Mouse (Mus musculus) limb, embryonic 15.5 days (tissue): ENCODE measurements at regions not wholly inside any gene's neighbourhood (a gene's known extent, or its start where the extent isn't known, plus 50 kb on each side); places are given as distances from the start of the nearest gene placed in this dataset.

Experiments used
- ATAC-seq: fragments of 200-750 bp; cut with Nextera tagmentation; 2 replicates; pipeline ENCODE4 v1.8.0; 2017; ENCODE audit warnings: low read depth, moderate TSS enrichment; ENCODE audit not compliant: insufficient number of reproducible peaks, low FRiP score, low TSS enrichment
- H3K27ac ChIP-seq: fragments of 300-500 bp; sonication (generic); 2 replicates; pipeline ENCODE4 v1.5.1; 2015; ENCODE audit warnings: moderate library complexity, mild to moderate bottlenecking, inconsistent platforms
- H3K27me3 ChIP-seq: fragments of 300-500 bp; sonication (generic); 2 replicates; pipeline ENCODE4 v1.6.1; 2015; ENCODE audit warnings: inconsistent platforms
- H3K36me3 ChIP-seq: fragments of 300-500 bp; sonication (generic); 2 replicates; pipeline ENCODE4 v1.6.1; 2015; ENCODE audit warnings: inconsistent platforms
- H3K4me1 ChIP-seq: fragments of 300-500 bp; sonication (generic); 2 replicates; pipeline ENCODE4 v1.6.1; 2015; ENCODE audit warnings: inconsistent platforms
- H3K4me2 ChIP-seq: fragments of 300-500 bp; sonication (generic); 2 replicates; pipeline ENCODE4 v1.6.1; 2015; ENCODE audit warnings: mild to moderate bottlenecking, inconsistent platforms
- H3K4me3 ChIP-seq: fragments of 300-500 bp; sonication (generic); 2 replicates; pipeline ENCODE4 v1.5.1; 2015; ENCODE audit warnings: mild to moderate bottlenecking, inconsistent platforms
- H3K9ac ChIP-seq: fragments of 300-500 bp; sonication (generic); 2 replicates; pipeline ENCODE4 v1.6.1; 2015; ENCODE audit warnings: inconsistent platforms
- H3K9me3 ChIP-seq: fragments of 300-500 bp; sonication (generic); 2 replicates; pipeline ENCODE4 v1.6.1; 2016; ENCODE audit warnings: inconsistent platforms
- WGBS: fragments of 180-500 bp; shearing (Covaris S2); methylation state at CpG from one replicate; pipeline ENCODE4 v1.1.7; 2015; 5-methylcytosine and 5-hydroxymethylcytosine counted together

GRCm38 (mm10) chr5:148640523-148640922 is 87.9 kb upstream of the Ubl3 start:
- WGBS: 41% methylated on average over 13 of the region's 14 CpGs
- Histone ChIP-seq H3K27me3 (no peaks in the 10 kb centered on the region; the same call in 1 of the 2 replicates), H3K4me3 (no peak overlapping the region), H3K36me3 (no peaks in the 10 kb centered on the region), H3K9ac (no peak overlapping the region), H3K27ac (no peak overlapping the region), H3K9me3 (no peaks in the 10 kb centered on the region), H3K4me1 (peaks cover 14% of the 10 kb centered on the region), H3K4me2 (no peak overlapping the region)
- ATAC-seq: no peak

GRCm38 (mm10) chr5:148634919-148635356 is 82.3 kb upstream of the Ubl3 start:
- no peaks in the 10 kb centered on the region for H3K27me3 ChIP-seq
- H3K4me2 ChIP-seq: no peak overlapping the region
- no peaks in the 10 kb centered on the region for H3K9me3 ChIP-seq
- H3K36me3 ChIP-seq: no peaks in the 10 kb centered on the region
- no peak overlapping the region for H3K9ac ChIP-seq
- 52% methylated on average over 11 of the region's 11 CpGs for WGBS
- H3K4me1 ChIP-seq: peaks cover 25% of the 10 kb centered on the region
- H3K4me3 ChIP-seq: no peak overlapping the region
- no peak overlapping the region for H3K27ac ChIP-seq
- no peak for ATAC-seq

- Histone ChIP-seq H3K9me3 (no peaks in the 10 kb centered on the region), H3K4me1 (peaks cover 25% of the 10 kb centered on the region), H3K4me3 (no peak overlapping the region), H3K27me3 (no peaks in the 10 kb centered on the region), H3K9ac (no peak overlapping the region), H3K36me3 (no peaks in the 10 kb centered on the region), H3K27ac (no peak overlapping the region), H3K4me2 (no peak overlapping the region)
- 41% methylated on average over 5 of the region's 5 CpGs for WGBS
- ATAC-seq: no peak
These were observed 81.4 kb upstream of the Ubl3 start for GRCm38 (mm10) chr5:148633999-148634398.

GRCm38 (mm10) chr5:148633331-148633730 is 80.7 kb upstream of the Ubl3 start:
- no peaks in the 10 kb centered on the region for H3K36me3 ChIP-seq
- H3K27me3 ChIP-seq: no peaks in the 10 kb centered on the region
- H3K4me3 ChIP-seq: no peak overlapping the region
- H3K9me3 ChIP-seq: no peaks in the 10 kb centered on the region
- H3K9ac ChIP-seq: no peak overlapping the region
- peaks cover 25% of the 10 kb centered on the region for H3K4me1 ChIP-seq
- no peak overlapping the region for H3K27ac ChIP-seq
- WGBS: 82% methylated on average over 6 of the region's 6 CpGs
- H3K4me2 ChIP-seq: no peak overlapping the region
- no peak for ATAC-seq

GRCm38 (mm10) chr5:148632516-148633170 is 80.1 kb upstream of the Ubl3 start:
- Histone ChIP-seq H3K4me2 (no peak overlapping the region), H3K9ac (no peak overlapping the region), H3K36me3 (no peaks in the 10 kb centered on the region), H3K4me3 (no peak overlapping the region), H3K9me3 (no peaks in the 10 kb centered on the region), H3K27me3 (no peaks in the 10 kb centered on the region), H3K27ac (no peak overlapping the region), H3K4me1 (peaks cover 25% of the 10 kb centered on the region)
- no peak; the same call in 1 of the 2 replicates for ATAC-seq
- WGBS: 37% methylated on average over 11 of the region's 11 CpGs

- H3K36me3 ChIP-seq: no peaks in the 10 kb centered on the region
- no peak overlapping the region for H3K4me3 ChIP-seq
- H3K27me3 ChIP-seq: no peaks in the 10 kb centered on the region
- H3K9me3 ChIP-seq: no peaks in the 10 kb centered on the region
- peaks cover 25% of the 10 kb centered on the region for H3K4me1 ChIP-seq
- no peak overlapping the region for H3K4me2 ChIP-seq
- 64% methylated on average over 5 of the region's 5 CpGs for WGBS
- no peak for ATAC-seq
- no peak overlapping the region for H3K27ac ChIP-seq
- no peak overlapping the region for H3K9ac ChIP-seq
These were observed 79.0 kb upstream of the Ubl3 start for GRCm38 (mm10) chr5:148631566-148631965.

- no peaks in the 10 kb centered on the region for H3K4me1 ChIP-seq
- no peak overlapping the region for H3K4me3 ChIP-seq
- no peak for ATAC-seq
- no peak overlapping the region for H3K9ac ChIP-seq
- no peaks in the 10 kb centered on the region for H3K36me3 ChIP-seq
- H3K4me2 ChIP-seq: no peak overlapping the region
- WGBS: 80% methylated on average over 5 of the region's 5 CpGs
- no peaks in the 10 kb centered on the region for H3K9me3 ChIP-seq
- no peak overlapping the region for H3K27ac ChIP-seq
- H3K27me3 ChIP-seq: no peaks in the 10 kb centered on the region
These were observed 73.4 kb upstream of the Ubl3 start for GRCm38 (mm10) chr5:148626014-148626413.

- 82% methylated on average over 21 of the region's 21 CpGs for WGBS
- no peak for ATAC-seq
- Histone ChIP-seq H3K27ac (no peak overlapping the region), H3K9me3 (no peaks in the 10 kb centered on the region), H3K4me1 (no peaks in the 10 kb centered on the region), H3K4me3 (no peak overlapping the region), H3K36me3 (no peaks in the 10 kb centered on the region), H3K4me2 (no peak overlapping the region), H3K9ac (no peak overlapping the region), H3K27me3 (no peaks in the 10 kb centered on the region)
These were observed 72.2 kb upstream of the Ubl3 start for GRCm38 (mm10) chr5:148624649-148625405.

- H3K36me3 ChIP-seq: no peaks in the 10 kb centered on the region
- no peaks in the 10 kb centered on the region for H3K9me3 ChIP-seq
- no peak overlapping the region for H3K27ac ChIP-seq
- ATAC-seq: no peak
- H3K4me2 ChIP-seq: no peak overlapping the region
- 42% methylated on average over 10 of the region's 10 CpGs for WGBS
- no peak overlapping the region for H3K4me3 ChIP-seq
- no peak overlapping the region for H3K9ac ChIP-seq
- peaks cover 5% of the 10 kb centered on the region for H3K4me1 ChIP-seq
- no peaks in the 10 kb centered on the region for H3K27me3 ChIP-seq
These were observed 68.6 kb upstream of the Ubl3 start for GRCm38 (mm10) chr5:148620895-148621786.

GRCm38 (mm10) chr5:148619917-148620316 is 67.3 kb upstream of the Ubl3 start:
- H3K4me1 ChIP-seq: peaks cover 9% of the 10 kb centered on the region
- H3K4me2 ChIP-seq: no peak overlapping the region
- no peak overlapping the region for H3K4me3 ChIP-seq
- H3K9ac ChIP-seq: no peak overlapping the region
- no peak overlapping the region for H3K27ac ChIP-seq
- ATAC-seq: no peak
- H3K27me3 ChIP-seq: no peaks in the 10 kb centered on the region
- no peaks in the 10 kb centered on the region for H3K36me3 ChIP-seq
- WGBS: 90% methylated on average over 2 of the region's 2 CpGs
- H3K9me3 ChIP-seq: no peaks in the 10 kb centered on the region

GRCm38 (mm10) chr5:148616426-148616825 is 63.8 kb upstream of the Ubl3 start:
- no peak for ATAC-seq
- Histone ChIP-seq H3K27me3 (no peaks in the 10 kb centered on the region), H3K27ac (no peak overlapping the region), H3K9me3 (no peaks in the 10 kb centered on the region), H3K36me3 (no peaks in the 10 kb centered on the region), H3K4me1 (peaks cover 9% of the 10 kb centered on the region), H3K9ac (no peak overlapping the region), H3K4me3 (no peak overlapping the region), H3K4me2 (no peak overlapping the region)
- 84% methylated on average over 3 of the region's 3 CpGs for WGBS
